Mouse (Mus musculus): Measurements from ENCODE around the gene Polr2e.

GRCm38 (mm10) chr10:80084817-80085487 is 45.4 kb upstream of the Polr2e start:
- no peak for TF ChIP-seq CTCF (conservative IDR thresholded peaks at IDR 0.05; ENCODE audit: low read length)
- no peak for TF ChIP-seq NANOG (IDR thresholded peaks at IDR 0.05; ENCODE audit: borderline replicate concordance, low read length)
- TF ChIP-seq POU5F1 (IDR thresholded peaks at IDR 0.05; ENCODE audit: borderline replicate concordance, low read length), result no peak
